Mouse (Mus musculus) lung, embryonic 16.5 days (tissue): ENCODE results near the gene Rgl1. TPM values are rescaled to one million over a fixed set of nuclear protein-coding genes. Genes with fewer than 3 reads are reported as not detected.

Experiments used
- ATAC-seq: fragments of 200-750 bp; cut with Nextera tagmentation; 2 replicates; pipeline ENCODE4 v1.8.0; 2017; ENCODE audit warnings: low read depth, mild to moderate bottlenecking, moderate library complexity
- H3K27ac ChIP-seq: fragments of 300-500 bp; sonication (generic); 2 replicates; pipeline ENCODE4 v1.5.1; 2014; ENCODE audit warnings: mild to moderate bottlenecking, control low read depth, low read length
- H3K27me3 ChIP-seq: fragments of 300-500 bp; sonication (generic); 2 replicates; pipeline ENCODE4 v1.6.1; 2014; ENCODE audit warnings: low read depth, low read length, mixed read lengths; ENCODE audit not compliant: control insufficient read depth, insufficient read depth
- H3K36me3 ChIP-seq: fragments of 300-500 bp; sonication (generic); 2 replicates; pipeline ENCODE4 v1.6.1; 2014; ENCODE audit warnings: low read length; ENCODE audit not compliant: control insufficient read depth, insufficient read depth
- H3K4me1 ChIP-seq: fragments of 300-500 bp; sonication (generic); replicated peaks from 2 replicates; pipeline ENCODE4 v1.6.1; 2014; ENCODE audit warnings: low read length, mixed read lengths; ENCODE audit not compliant: control insufficient read depth, insufficient read depth
- H3K4me2 ChIP-seq: fragments of 300-500 bp; sonication (generic); 2 replicates; pipeline ENCODE4 v1.6.1; 2014; ENCODE audit warnings: low read depth, low read length, control low read depth
- H3K4me3 ChIP-seq: fragments of 300-500 bp; sonication (generic); 2 replicates; pipeline ENCODE4 v1.5.1; 2014; ENCODE audit warnings: mild to moderate bottlenecking, low read length, control low read depth
- H3K9ac ChIP-seq: fragments of 300-500 bp; sonication (generic); 2 replicates; pipeline ENCODE4 v1.6.1; 2014; ENCODE audit warnings: low read length, control low read depth
- H3K9me3 ChIP-seq: fragments of 300-500 bp; sonication (generic); 2 replicates; pipeline ENCODE4 v1.6.1; 2016; ENCODE audit warnings: low read length; ENCODE audit not compliant: control insufficient read depth
- WGBS: fragments of 180-500 bp; shearing (Covaris S2); extraction: QIAGEN DNeasy Blood & Tissue Kit; methylation state at CpG from one replicate; pipeline ENCODE4 v1.1.7; 2014; 5-methylcytosine and 5-hydroxymethylcytosine counted together
- polyA plus RNA-seq: library from polyadenylated mRNA; unstranded; fragments of >200 nt; fragmentation: Nextera tagmentation; extraction: Ambion mirVana; gene quantifications from 2 replicates; pipeline ENCODE4 v1.2.1, GENCODE M21; 2015

Gene Rgl1
- polyA plus RNA-seq, 1 experiment from 2014 or later = 53.4 TPM

DNA sequence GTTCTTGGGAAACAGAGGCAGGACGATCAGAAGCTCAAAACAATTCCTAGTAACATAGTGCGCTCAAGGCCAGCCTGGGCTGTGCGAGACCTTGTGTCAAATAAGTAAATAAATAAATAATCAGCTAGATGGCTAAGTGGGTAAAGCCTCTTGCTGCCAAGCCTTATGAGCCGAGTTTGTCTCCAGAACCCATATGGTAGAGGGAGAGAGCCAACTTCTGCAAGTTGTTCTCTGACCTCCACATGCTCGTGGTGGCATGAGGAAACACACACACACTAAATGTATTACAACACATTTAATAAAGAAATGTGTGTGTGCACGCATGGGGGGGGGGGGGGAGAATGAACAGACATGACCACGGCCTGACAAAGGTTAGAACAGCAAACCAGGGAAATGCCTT lies 126.8 kb downstream of the Rgl1 start:
- Histone ChIP-seq H3K4me1 (peaks cover 18% of the 10 kb centered on the region), H3K27me3 (no peaks in the 10 kb centered on the region), H3K27ac (no peak overlapping the region), H3K9me3 (no peaks in the 10 kb centered on the region), H3K36me3 (no peaks in the 10 kb centered on the region), H3K4me3 (no peak overlapping the region), H3K9ac (no peak overlapping the region), H3K4me2 (no peak overlapping the region)
- no peak for ATAC-seq
- 75% methylated on average over 7 of the region's 7 CpGs for WGBS

DNA sequence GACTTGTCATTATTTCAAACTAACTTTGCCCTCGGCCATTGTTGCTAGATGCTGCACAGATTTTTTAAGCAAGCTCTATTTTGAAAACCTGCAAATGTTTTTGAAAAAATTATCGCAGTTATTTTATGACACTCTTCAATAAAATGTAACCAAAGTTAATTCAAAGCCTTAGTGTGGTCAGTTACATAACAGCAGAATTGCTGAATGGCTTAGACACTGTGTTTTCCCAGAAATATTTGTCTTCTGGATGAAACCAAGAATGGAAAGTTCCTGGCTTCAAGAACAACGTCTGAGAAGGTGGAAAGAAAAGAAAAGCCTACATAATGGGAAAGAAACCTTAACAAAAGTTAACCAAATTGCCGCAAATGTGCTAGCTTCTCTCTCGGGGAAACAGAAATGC lies 131.5 kb downstream of the Rgl1 start:
- Histone ChIP-seq H3K27me3 (no peaks in the 10 kb centered on the region), H3K4me1 (no peaks in the 10 kb centered on the region), H3K36me3 (no peaks in the 10 kb centered on the region), H3K4me3 (no peak overlapping the region), H3K9ac (no peak overlapping the region), H3K27ac (no peak overlapping the region), H3K4me2 (no peak overlapping the region), H3K9me3 (no peaks in the 10 kb centered on the region)
- 72% methylated on average over 5 of the region's 5 CpGs for WGBS
- no peak for ATAC-seq

DNA sequence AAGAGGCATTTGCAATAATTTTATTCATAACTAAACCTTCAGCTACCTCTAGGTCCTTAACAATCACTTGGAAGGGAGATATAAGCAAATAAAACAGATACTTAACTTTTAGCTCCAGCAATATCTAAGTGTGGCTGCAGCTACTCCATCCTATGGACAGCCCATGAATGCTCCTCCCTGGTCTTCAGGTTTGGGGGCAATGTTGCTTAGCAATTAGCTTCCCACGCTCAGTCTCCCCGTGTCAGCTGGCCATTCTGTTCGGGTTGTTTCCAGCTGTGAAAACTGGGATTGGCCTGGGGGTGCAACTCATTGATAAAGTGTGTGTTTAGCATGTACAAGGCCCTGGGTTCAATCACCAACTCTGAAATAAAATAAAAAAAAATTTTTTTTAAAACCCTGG lies 136.4 kb downstream of the Rgl1 start:
- WGBS = 81% methylated on average over 3 of the region's 3 CpGs
- Histone ChIP-seq H3K9me3 (no peaks in the 10 kb centered on the region), H3K27me3 (no peaks in the 10 kb centered on the region), H3K9ac (no peak overlapping the region), H3K27ac (no peak overlapping the region), H3K4me2 (no peak overlapping the region), H3K4me1 (peaks cover 3% of the 10 kb centered on the region; the same call in 1 of the 2 replicates), H3K4me3 (no peak overlapping the region), H3K36me3 (no peaks in the 10 kb centered on the region)
- no peak for ATAC-seq

DNA sequence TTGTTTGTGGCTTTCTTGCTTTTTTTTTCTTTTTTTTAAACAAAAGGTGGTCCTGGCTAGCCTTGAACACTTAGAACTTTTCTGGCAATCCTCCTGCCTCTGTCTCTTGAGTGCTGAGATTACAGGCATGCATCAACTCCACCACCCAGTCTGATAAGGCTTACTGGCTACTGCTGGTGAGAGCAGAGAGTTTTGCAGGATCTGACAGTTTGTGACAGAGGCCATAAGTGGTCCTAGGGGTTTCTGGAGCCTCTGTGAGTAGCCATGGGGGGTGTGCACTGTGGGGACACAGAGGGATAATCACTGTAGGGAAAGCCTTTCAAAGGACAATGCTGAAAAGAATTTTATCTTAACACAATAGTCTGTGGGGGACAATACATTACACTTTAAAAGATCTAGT lies 140.5 kb downstream of the Rgl1 start:
- Histone ChIP-seq H3K4me1 (peaks cover 18% of the 10 kb centered on the region), H3K4me2 (peak overlapping the region; percentile 83), H3K9ac (peak overlapping the region; percentile 85), H3K27ac (no peak overlapping the region), H3K27me3 (no peaks in the 10 kb centered on the region; the same call in 1 of the 2 replicates), H3K4me3 (no peak overlapping the region; the same call in 1 of the 2 replicates), H3K36me3 (no peaks in the 10 kb centered on the region), H3K9me3 (no peaks in the 10 kb centered on the region)
- ATAC-seq = no peak

DNA sequence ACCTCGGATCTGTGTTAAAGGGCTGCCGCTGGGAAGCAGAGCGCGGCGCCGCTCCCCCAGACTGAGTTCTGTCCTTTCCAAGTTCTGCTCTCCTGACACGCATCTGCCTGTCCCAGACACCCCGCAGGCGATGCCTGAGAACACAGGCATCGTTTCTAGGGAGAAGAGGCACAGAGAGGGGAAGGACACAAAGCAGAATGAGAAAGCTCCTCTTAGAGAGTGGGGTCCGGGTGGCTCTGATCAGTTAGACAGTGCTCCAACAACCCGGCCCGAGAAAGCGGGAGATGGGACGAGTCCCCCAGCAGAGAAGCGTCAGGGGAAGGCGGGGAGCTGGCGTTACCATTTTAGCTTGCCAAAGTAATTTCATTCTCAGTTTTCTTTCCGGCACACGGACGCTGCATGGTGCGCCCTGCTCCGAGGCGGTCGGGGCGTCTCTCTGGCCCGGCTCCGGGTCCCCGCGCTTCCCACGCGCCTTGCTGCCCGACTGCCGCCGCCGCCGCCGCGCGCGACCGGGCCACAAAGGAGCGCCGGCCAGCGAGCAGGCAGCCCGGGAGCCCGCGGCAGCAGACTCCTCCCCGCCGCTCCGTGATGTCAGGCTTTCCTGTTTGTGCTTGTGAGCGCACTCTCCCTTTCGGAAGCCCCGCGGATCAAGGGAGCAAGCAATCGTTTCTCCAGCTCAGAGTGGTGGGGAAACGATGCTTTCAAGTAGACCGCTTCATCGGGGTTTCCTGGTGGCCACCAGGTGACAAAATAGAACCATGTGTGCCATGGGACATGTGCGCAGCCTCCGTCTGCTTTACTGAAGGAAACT lies 141.3 kb downstream of the Rgl1 start:
- ATAC-seq = peak; percentile 86
- Histone ChIP-seq H3K4me3 (peak overlapping the region; percentile 72), H3K36me3 (no peaks in the 10 kb centered on the region), H3K9ac (peak overlapping the region; percentile 85), H3K4me2 (peak overlapping the region; percentile 83), H3K9me3 (no peaks in the 10 kb centered on the region), H3K27ac (peak overlapping the region; percentile 91), H3K27me3 (no peaks in the 10 kb centered on the region; the same call in 1 of the 2 replicates), H3K4me1 (peaks cover 18% of the 10 kb centered on the region)
- under 1% methylated on average over 61 of the region's 61 CpGs for WGBS

DNA sequence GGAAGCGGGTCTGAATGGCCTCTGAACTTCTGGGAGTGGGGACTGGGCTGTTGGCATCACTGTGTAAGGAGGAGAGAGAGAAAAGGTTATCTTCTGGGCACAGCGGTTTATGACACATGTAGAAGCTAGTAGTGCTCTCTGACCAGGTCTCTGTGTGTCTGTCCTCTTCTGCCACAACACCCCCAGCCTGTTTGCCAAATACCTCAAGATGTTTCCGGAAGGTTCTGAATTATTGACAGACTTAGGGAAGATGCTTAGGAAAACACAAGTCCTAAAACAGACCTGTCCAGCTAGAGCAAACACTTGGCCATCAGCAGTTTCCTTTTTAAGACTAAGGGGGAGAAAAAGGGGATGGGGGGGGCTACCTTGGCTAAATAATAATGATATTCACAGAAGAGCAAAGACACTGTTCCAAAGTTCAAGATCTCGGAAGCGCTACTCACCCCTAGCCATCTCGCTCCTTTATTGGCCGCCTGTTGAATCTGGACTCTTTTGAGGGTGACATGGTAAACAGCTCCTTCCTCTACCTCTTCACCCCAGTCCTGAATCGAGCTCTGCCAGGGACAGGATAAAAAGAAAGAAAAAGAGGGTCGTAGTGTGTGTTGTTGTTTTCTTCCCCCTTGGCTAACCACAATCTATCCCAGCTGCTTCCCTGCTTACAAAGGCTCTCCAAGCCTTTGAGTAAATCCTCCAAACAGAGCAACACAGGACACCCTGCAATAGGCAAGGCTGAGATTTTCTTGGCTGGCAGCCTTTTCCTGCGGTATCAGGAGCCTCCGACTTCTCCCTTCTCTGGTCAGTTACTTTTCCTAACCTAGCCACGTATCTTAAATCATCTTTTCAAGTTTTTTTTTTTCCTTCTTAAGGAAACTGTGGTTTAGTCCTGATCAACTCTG lies 142.5 kb downstream of the Rgl1 start:
- peak overlapping the region; percentile 83 for H3K4me2 ChIP-seq
- H3K4me3 ChIP-seq = peak overlapping the region; percentile 72
- H3K36me3 ChIP-seq = no peaks in the 10 kb centered on the region; the same call in 1 of the 2 replicates
- peak overlapping the region; percentile 53 for H3K9ac ChIP-seq
- peak overlapping the region; percentile 74 for H3K27ac ChIP-seq
- peaks cover 18% of the 10 kb centered on the region for H3K4me1 ChIP-seq
- peak; percentile 30; the same call in 1 of the 2 replicates for ATAC-seq
- H3K27me3 ChIP-seq = no peaks in the 10 kb centered on the region; the same call in 1 of the 2 replicates
- WGBS = 23% methylated on average over 12 of the region's 12 CpGs
- H3K9me3 ChIP-seq = no peaks in the 10 kb centered on the region

DNA sequence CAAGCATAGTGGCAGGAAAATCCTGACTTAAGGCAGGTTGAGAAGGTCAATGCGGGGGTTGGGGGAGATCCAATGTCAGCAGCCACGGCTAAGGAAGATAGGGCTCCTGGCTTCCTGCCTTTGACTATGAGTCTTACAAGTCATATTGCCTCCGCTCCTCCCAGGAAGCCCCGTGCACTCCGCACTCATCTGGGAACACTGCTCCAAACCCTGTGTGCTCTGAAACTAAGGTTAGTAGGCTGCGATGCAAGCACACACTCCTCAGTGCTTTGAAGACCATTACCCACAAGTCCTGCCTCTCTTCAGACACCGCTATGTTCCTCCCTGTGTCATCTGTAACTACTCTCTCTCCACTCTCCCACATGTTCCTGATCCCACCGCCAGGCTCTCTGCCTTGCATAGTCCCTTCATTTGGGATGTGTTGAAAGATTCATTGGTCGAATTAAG lies 143.4 kb downstream of the Rgl1 start:
- H3K4me2 ChIP-seq = peak overlapping the region; percentile 83
- H3K27me3 ChIP-seq = no peaks in the 10 kb centered on the region; the same call in 1 of the 2 replicates
- ATAC-seq = no peak
- 39% methylated on average over 9 of the region's 9 CpGs for WGBS
- peaks cover 21% of the 10 kb centered on the region for H3K4me1 ChIP-seq
- no peaks in the 10 kb centered on the region; the same call in 1 of the 2 replicates for H3K9me3 ChIP-seq
- H3K9ac ChIP-seq = peak overlapping the region; percentile 53
- peak overlapping the region; percentile 72 for H3K4me3 ChIP-seq
- H3K36me3 ChIP-seq = no peaks in the 10 kb centered on the region; the same call in 1 of the 2 replicates
- peak overlapping the region; percentile 74 for H3K27ac ChIP-seq

DNA sequence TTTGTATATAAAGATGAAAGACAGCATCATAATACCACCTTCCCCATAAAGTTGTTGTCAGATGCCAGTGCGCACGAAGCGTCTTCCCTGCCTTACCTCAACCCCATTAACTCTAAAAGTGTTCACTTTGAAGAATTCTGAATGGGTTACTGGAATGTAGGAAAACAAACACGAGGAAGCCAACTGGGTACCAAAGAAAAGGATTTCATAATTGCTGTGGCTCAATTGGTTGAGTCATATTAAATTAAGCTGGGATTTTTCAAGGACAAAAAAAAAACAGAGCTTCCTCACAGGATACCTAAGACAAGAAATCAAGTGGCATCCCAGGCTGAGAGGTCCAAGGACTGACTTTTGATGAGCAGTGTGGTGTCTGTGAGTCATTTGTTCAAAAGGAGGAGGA lies 144.5 kb downstream of the Rgl1 start:
- Histone ChIP-seq H3K4me1 (peaks cover 28% of the 10 kb centered on the region), H3K4me3 (no peak overlapping the region), H3K36me3 (no peaks in the 10 kb centered on the region; the same call in 1 of the 2 replicates), H3K9me3 (no peaks in the 10 kb centered on the region; the same call in 1 of the 2 replicates), H3K9ac (no peak overlapping the region), H3K27me3 (no peaks in the 10 kb centered on the region; the same call in 1 of the 2 replicates), H3K27ac (no peak overlapping the region), H3K4me2 (no peak overlapping the region)
- ATAC-seq = no peak
- WGBS = 71% methylated on average over 4 of the region's 4 CpGs

DNA sequence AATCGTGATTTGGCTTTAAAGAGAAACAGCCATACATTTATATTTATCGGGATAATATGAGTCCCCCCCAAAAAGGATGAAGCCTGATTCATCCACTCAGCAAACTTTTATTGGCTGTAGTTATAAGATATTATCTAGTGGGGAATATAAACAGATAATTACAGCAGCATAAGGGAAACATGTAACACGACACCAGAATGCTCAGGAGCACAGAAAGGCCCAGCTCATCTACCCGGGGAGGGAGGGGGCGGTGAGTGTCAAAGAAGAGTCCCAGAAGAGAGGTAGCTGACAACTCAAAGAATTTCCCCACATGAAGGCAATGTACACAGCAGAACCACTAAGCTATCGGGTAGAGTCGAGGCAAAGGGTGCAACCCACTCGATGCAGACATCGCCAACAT lies 146.8 kb downstream of the Rgl1 start:
- Histone ChIP-seq H3K27ac (peak overlapping the region; percentile 5), H3K9ac (no peak overlapping the region), H3K4me3 (no peak overlapping the region), H3K4me2 (no peak overlapping the region), H3K4me1 (peaks cover 34% of the 10 kb centered on the region), H3K27me3 (no peaks in the 10 kb centered on the region; the same call in 1 of the 2 replicates), H3K36me3 (no peaks in the 10 kb centered on the region; the same call in 1 of the 2 replicates), H3K9me3 (no peaks in the 10 kb centered on the region; the same call in 1 of the 2 replicates)
- 47% methylated on average over 9 of the region's 9 CpGs for WGBS
- peak; percentile 75 for ATAC-seq
